Mouse (Mus musculus): Measurements from ENCODE around the gene Rassf10. TPM values are rescaled to one million over a fixed set of nuclear protein-coding genes. Genes with fewer than 3 reads are reported as not detected.
A peak's percentile ranks its signal among the peaks of the same experiment; 100 is the strongest.
"Not testable (repeated sequence)": the region's sequence is repeated elsewhere in the genome, so short reads cannot be mapped to it uniquely, and the experiment has no call there.

Gene Rassf10
- total RNA-seq (2021): 1 to 10 TPM; 2.4 to 2.6 TPM

DNA sequence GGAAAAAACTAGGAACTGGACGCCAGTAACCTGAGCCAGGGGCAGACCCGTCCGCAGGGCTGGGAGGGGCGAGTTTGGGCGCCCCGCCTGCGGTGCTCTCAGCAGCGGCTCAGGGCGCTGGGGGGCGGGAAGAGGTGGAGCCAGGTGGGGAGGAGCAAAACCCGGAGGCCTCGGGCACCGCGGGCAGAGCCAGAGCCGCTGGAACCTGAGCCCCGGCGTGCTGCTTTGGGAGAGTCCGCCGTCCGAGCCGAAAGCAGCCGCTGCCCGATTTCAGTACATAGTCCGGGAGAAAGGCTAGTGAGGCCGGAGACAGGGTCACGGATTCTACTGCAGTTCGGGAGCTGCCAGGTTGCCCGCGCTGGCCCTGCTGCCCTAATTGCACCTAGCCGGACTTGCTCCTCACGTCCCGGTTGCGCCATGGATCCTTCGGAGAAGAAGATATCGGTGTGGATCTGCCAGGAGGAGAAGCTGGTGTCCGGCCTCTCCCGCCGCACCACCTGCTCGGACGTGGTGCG lies at the start of gene Rassf10:
Rassf10 (plus strand) TSS at position 186 of the 515 bp plus-strand sequence.
- peak; percentile 80 to 83 for DNase-seq
- intact Hi-C loops (cut with DNase I): no loop called here

DNA sequence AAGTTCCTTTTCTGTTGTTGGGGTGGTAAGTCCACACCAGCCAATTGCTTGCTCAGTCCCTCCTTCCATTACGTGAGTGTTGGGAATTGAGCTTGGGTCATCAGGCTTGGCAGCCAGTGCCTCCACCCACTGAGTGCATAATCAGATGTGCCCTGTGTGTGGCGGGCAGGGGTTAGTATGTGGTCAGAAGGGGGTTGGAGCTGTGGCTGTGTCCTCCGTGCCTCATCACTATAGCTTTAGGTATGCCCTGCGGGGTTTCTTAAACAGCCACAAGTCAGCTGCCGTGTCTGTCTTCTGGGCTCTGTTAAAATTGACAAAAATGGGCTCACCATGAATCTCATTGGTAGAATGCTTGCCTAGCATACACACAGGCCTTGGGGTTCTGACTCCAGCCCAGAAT lies 46.9 kb upstream of the Rassf10 start:
- intact Hi-C loops (cut with DNase I): no loop called here
- no peak for DNase-seq

GRCm38 (mm10) chr7:112907468-112907867 lies 46.3 kb upstream of the Rassf10 start:
- no peak for DNase-seq
- intact Hi-C loops (cut with DNase I): no loop called here

GRCm38 (mm10) chr7:112909164-112909563 lies 44.6 kb upstream of the Rassf10 start:
- intact Hi-C loops (cut with DNase I): no loop called here
- DNase-seq: no peak

DNA sequence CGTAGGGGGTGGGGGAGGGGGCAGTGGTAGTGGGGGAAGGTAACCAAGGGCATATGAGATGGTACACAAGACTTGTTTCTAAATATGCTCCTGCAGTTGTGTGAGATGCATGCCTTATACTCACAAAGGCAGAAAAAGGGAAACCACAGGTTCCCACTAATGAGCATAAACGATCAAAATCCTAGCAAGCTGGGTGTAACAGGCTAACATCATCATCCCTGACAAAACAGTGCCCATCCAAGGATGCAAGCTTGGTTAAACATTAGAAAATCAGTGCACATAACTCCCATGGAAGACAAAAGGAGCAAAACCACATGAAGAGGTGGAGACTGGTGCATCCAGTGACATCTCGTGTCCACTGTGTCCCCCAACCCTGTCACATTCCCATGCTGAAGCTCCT lies 40.8 kb upstream of the Rassf10 start:
- no peak for DNase-seq
- intact Hi-C loops (cut with DNase I): no loop called here

- intact Hi-C loops (cut with DNase I): loop anchor here (5.0 kb wide), 1 partner anchor 538 kb away; no protein-coding TSS in a partner anchor
- no peak for DNase-seq
Measured at GRCm38 (mm10) chr7:112915571-112915970, 38.2 kb upstream of the Rassf10 start.

DNA sequence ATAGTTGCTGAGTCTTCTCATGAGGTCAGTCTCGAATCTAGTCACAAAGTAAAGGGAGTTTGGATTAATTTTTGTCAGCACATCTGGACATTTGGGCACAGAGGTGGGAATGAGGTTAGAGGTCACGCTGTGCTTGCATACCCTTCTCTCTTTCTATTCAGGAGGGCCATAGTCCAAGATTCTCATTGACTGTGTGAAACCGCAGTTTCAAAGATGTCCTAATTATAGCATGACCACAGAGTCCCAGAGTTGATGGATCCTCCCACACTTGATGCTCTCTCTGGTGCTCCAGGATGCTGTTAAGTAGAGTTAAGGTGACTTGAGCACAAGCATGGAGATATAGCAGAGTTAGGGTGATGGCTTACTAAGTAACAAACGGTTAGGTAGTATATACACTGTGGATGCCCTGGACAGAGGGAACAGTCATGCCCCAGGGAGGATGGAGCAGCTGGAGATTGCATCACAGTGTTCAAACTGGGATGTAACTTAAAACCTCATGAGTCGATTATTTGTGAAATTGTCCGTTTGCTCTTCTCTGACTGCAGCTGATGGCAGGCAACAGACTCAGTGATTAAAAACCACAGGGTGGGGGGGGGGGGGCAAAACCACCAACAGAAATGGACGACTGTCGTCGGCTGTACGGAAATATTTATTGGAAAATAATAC lies 36.0 kb upstream of the Rassf10 start:
- intact Hi-C loops (cut with DNase I): loop anchor here (5.0 kb wide), 1 partner anchor 540 kb away; no protein-coding TSS in a partner anchor
- no peak for DNase-seq

- intact Hi-C loops (cut with DNase I): loop anchor here (5.0 kb wide), 1 partner anchor 541 kb away; no protein-coding TSS in a partner anchor
- DNase-seq: peak; percentile 39 to 42
Measured at GRCm38 (mm10) chr7:112918279-112918991, 35.3 kb upstream of the Rassf10 start.

DNA sequence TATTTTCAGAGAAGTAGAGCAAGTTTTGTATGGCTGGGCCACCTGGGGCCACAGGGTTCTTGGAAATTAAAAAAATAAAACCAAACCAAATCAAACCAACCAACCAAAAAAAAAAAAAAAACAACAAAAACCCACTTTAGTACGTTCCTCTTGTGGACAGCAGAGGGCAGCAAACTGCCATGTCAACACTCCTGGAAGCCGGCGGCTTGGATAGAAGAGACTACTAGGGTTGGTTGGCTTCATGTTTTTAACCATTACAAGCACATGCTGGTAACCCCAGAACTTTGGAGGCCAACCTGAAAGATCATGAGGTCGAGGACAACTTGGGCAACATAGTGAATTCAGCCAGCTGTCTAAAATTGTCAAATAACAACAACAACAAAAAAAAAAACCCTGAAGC lies 33.9 kb upstream of the Rassf10 start:
- intact Hi-C loops (cut with DNase I): loop anchor here (1.0 to 5.0 kb wide), 4 partner anchors 212 to 543 kb away; no protein-coding TSS in a partner anchor
- peak; percentile 58 to 76 for DNase-seq

DNA sequence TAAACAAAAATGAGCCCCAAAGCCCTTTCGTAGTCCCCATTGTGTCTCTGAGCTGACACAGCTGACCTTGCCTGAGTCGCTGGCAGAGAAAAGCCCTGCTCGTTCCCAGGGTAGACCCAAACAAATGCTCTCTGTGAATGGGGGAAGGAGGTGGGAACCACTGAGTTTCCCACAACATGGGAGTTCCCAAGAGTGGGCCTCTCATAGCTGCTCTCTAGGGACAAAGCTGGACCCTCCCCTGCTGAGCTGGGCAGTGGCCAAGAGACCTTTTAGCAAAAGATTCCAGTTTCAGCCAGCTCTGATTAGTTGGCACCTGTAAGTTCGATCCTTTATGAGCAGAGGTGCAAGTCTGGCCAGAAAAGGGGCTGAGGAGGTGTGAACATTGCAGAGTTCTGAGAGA lies 31.0 kb upstream of the Rassf10 start:
- intact Hi-C loops (cut with DNase I): loop anchor here (5.0 kb wide), 2 partner anchors 344 to 390 kb away; no protein-coding TSS in a partner anchor
- no peak for DNase-seq

GRCm38 (mm10) chr7:112923712-112924111 lies 30.1 kb upstream of the Rassf10 start:
- intact Hi-C loops (cut with DNase I): loop anchor here (5.0 kb wide), 2 partner anchors 344 to 389 kb away; no protein-coding TSS in a partner anchor

GRCm38 (mm10) chr7:112930669-112931068 lies 23.1 kb upstream of the Rassf10 start:
- DNase-seq: no peak
- intact Hi-C loops (cut with DNase I): no loop called here

More at GRCm38 (mm10) chr7:112923712-112924111, 30.1 kb upstream of the Rassf10 start:
- DNase-seq: no peak

DNA sequence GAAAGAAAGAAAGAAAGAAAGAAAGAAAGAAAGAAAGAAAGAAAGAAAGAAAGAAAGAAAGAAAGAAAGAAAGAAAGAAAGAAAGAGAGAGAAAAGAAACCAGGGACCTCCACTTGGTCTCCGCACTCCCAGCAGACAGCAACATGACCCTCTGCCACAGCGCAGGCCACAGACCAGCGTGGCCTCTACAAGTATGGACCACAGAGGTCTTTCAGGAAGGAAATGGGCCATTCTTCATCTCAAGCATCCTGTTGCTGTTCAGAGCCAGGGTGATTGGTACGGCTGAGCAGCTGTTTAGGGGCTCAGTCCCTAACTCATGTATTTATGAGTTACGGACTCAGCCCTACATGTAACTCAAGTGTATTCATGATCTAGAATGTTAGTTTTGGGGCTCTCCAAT lies 17.9 kb upstream of the Rassf10 start:
- DNase-seq; intact Hi-C loops (cut with DNase I): not testable (repeated sequence)

DNA sequence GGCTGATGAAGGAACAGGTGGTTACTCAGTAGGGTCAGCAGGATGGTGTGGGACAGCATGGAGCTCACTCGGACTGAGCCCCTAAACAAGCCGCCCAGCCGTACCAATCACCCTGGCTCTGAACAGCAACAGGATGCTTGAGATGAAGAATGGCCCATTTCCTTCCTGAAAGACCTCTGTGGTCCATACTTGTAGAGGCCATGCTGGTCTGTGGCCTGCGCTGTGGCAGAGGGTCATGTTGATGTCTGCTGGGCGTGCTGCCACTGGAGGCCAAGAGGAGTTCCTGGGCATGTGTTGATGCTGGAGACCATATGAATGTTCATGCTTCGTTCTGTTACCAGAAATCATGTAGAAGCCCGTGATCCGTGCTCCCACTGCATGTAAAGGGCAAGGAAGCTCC lies 16.7 kb upstream of the Rassf10 start:
- intact Hi-C loops (cut with DNase I): no loop called here
- DNase-seq: no peak

GRCm38 (mm10) chr7:112938959-112939358 lies 14.8 kb upstream of the Rassf10 start:
- no peak for DNase-seq
- intact Hi-C loops (cut with DNase I): no loop called here

DNA sequence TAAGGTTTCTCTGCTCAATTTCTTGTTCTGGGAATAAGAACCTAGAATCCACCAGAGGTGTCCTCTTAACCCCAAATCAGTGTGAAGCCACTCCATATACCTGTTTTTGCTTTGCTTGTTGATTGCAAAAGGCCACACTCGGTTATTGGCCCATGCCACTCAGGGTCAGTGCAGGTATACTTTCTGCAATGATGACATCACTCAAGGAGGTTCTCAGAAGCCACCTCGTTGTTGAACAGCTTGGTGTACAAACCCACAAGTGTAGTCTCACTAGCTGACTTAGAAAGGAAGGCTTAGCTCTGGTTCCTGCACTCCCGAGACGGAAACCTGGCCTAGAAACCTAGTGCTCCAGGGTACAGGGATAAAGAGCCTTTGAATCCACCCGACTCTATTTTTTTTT lies 11.2 kb upstream of the Rassf10 start:
- DNase-seq: no peak
- intact Hi-C loops (cut with DNase I): no loop called here

DNA sequence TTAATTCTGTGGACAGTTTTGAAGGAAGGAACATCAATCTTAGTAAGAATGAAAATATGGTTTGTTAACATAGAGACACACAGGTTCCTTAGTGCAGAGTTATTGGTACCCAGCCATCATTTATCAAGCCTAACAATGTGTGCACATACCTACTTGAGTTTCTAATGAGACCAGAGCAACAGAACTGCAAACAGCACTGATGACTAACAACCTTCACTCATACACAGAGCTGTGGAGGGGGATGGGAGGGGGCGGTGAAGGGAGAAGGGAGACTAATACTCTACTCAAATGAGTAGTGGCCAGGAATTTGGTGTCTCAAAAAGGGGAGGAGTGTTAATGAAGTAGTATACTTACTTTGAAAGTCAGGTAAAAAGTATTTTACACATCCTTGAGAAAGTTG lies 10.7 kb upstream of the Rassf10 start:
- intact Hi-C loops (cut with DNase I): no loop called here
- DNase-seq: no peak

- DNase-seq: no peak
- intact Hi-C loops (cut with DNase I): no loop called here
Measured at GRCm38 (mm10) chr7:112946706-112947105, 7.1 kb upstream of the Rassf10 start.

GRCm38 (mm10) chr7:112954351-112955102 lies 765 bp downstream of the Rassf10 start:
- intact Hi-C loops (cut with DNase I): loop anchor here (5.0 kb wide), 1 partner anchor 103 kb away; no protein-coding TSS in a partner anchor
- peak; percentile 13 to 34 for DNase-seq

GRCm38 (mm10) chr7:112955103-112955827 lies 1.5 kb downstream of the Rassf10 start:
- intact Hi-C loops (cut with DNase I): loop anchor here (5.0 kb wide), 1 partner anchor 102 kb away; no protein-coding TSS in a partner anchor

More at GRCm38 (mm10) chr7:112955103-112955827, 1.5 kb downstream of the Rassf10 start:
- DNase-seq: peak; percentile 34 to 41

All from heart, postnatal 10 days (tissue).